Mouse (Mus musculus) small intestine, adult 10 weeks (tissue): ENCODE measurements around the gene Calca. TPM values are rescaled to one million over a fixed set of nuclear protein-coding genes. Genes with fewer than 3 reads are reported as not detected.

ENCODE experiments used
- polyA plus RNA-seq: library from polyadenylated mRNA; stranded (reverse); fragments of 350-450 nt; fragmentation: Illumina TruSeq; extraction: RNeasy Lipid Tissue Mini Kit (QIAGEN cat#74804); gene quantifications from one replicate; pipeline ENCODE4 v1.2.3, GENCODE M21; 2014; ENCODE audit warnings: low replicate concordance

The Calca gene
- not detected for polyA plus RNA-seq

DNA sequence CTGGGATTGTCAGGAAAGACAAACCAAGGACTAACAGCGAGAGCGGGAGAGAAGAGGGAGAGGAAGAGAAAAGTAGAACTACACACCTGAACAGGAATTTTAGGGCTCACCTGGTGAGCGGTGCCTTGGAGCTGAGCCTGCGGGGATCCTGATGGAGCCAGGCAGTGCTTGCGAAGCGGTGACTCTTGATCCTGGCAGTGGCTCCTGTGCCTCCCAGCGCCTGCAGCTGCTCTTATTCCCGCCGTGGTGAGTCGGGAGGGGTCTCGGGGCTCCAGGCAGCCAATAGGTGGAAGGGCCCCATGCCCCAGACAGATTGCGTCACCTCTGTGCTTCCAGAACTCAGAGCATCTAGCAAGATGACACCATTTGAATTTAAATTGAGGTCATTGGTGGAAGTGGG lies at the start of gene Calca:
Calca (minus strand) TSS at position 256 of the 400 bp plus-strand sequence.

Other genes with a start within 250 kb of the Calca start
- gene Pde3b, start 221.1 kb downstream of the Calca start, polyA plus RNA-seq = 17.7 TPM
- gene Cyp2r1, start 73.4 kb downstream of the Calca start, polyA plus RNA-seq = 13.7 TPM
- gene Calcb, start 82.3 kb upstream of the Calca start, polyA plus RNA-seq = 1.1 TPM
- gene Insc, start 107.3 kb upstream of the Calca start, polyA plus RNA-seq = 1.5 TPM